Mouse (Mus musculus): ENCODE results near the gene Metrn.
"Not testable (repeated sequence)": the region's sequence is repeated elsewhere in the genome, so short reads cannot be mapped to it uniquely, and the experiment has no call there.

The Metrn gene

DNA sequence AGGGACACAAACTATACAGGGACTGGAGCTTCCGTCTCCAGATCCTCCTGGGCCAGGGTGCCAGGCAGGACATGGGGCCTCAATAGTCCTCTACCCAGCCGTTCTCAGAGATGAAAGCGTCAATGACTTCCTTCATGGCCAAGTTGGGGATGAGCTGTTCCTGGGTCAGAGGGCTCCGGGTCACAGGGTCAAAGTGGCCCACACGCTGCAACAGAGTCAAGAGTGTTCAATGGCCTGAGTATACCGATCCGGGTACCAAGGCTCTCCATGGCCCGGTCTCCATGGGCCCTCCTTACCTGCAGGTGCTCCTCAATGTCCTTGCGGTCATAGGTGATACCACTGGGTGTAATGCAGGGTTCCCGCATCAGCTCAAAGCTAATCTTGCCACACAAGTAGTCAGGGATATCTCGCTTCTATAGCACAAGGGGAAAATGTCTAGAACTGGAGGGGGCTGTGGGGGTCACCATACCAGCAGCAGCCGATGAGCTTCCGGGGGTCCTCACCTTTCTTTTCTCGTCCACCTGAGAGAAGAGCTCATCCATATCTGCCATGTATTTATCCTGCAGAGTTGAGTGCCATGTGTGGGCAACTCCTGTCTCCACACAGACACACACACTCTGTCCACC is 34.0 kb upstream of the Metrn start:
- DNase-seq: no peak

DNA sequence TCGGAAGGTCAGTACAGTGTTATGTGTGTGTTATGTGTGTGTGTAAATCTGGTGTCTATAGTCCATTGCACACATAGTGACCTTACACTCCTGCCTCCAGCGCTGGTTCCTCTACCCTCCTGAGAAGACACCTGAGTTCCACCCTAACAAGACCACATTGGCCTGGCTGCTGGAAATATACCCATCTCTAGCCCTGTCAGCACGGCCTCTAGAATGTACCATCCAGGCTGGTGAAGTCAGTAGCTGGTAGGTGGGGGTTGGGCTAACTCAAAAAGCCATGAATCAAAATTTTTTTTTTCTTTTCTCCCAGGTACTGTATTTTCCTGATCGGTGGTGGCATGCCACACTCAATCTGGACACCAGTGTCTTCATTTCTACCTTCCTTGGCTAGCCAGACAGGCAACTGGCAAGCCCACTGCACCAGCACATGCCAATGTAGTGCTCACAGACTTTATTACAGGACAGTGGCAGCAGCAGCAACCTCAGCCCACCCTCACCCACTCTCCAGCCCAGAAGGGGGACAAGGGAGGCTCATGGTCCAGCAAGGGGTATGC is 33.3 kb upstream of the Metrn start:
- no peak for DNase-seq

DNA sequence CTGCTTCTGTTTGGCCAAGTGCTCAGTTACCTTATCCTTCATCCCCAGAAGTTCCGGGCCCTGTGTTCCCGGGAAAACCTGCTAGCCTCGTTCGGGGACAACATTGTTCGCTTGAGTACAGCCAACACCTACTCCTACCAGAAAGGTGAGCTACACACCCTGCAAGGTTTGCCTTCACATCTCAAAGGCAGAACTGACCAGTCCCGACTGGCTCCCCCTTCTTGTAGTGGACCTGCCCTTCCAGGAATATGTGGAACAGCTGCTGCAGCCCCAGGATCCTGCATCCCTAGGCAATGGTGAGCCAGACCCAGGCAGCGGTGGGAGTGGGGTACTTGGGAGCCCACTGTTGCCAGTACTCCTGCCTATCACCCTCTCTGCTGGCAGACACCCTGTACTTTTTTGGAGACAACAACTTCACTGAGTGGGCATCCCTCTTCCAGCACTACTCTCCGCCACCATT is 32.7 kb upstream of the Metrn start:
- DNase-seq: no peak

DNA sequence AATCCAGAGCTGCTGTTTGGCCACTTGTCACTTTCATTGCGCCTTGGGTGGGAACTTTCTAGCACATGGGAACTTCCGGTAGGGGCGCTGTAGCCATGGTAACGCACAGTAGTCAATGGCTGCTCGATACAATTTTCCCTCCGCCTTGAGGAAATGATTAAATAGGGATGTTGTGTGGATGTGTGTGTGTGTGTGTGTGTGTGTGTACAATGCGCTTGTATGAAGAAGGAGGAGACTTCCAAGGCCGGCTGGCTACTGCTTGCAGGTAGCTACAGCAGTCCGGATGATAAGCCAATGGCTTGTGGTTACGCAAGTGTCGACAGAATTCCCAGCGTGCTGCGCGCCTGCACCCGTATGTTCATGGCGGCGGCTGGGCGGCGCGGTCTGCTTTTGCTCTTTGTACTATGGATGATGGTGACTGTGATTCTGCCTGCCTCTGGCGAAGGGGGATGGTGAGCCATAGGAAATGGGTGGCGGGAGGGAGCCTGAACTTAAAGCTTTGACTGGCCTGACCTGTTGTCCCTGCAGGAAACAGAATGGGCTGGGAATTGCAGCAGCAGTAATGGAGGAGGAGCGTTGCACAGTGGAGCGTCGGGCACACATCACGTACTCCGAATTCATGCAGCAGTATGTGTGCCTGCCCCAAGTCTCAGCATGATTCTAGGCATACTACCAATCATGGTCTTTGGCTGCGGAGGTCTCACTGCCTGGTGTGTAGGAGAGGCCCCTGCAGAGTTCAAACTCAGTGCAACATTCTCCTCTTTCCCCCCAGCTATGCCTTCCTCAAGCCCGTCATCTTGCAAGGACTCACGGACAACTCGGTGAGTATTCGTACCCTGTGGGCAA is 32.0 kb upstream of the Metrn start, which contains the start of gene Jmjd8:
Jmjd8 (plus strand) TSS at position 156 of the 846 bp plus-strand sequence.
- peak; percentile 81 for DNase-seq

DNA sequence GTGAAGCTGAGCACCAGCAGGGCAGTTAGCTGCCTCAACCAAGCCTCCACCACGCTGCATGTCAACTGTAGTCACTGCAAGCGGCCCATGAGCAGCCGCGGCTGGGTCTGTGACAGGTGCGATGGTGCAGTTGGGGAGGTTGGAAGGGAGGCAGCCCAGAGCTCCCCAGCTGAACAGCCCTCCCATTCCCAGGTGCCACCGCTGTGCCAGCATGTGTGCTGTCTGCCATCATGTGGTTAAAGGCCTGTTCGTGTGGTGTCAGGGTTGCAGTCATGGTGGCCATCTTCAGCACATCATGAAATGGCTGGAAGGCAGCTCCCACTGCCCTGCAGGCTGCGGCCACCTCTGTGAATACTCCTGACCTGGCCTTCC is 31.3 kb upstream of the Metrn start:
- DNase-seq: peak; percentile 17

DNA sequence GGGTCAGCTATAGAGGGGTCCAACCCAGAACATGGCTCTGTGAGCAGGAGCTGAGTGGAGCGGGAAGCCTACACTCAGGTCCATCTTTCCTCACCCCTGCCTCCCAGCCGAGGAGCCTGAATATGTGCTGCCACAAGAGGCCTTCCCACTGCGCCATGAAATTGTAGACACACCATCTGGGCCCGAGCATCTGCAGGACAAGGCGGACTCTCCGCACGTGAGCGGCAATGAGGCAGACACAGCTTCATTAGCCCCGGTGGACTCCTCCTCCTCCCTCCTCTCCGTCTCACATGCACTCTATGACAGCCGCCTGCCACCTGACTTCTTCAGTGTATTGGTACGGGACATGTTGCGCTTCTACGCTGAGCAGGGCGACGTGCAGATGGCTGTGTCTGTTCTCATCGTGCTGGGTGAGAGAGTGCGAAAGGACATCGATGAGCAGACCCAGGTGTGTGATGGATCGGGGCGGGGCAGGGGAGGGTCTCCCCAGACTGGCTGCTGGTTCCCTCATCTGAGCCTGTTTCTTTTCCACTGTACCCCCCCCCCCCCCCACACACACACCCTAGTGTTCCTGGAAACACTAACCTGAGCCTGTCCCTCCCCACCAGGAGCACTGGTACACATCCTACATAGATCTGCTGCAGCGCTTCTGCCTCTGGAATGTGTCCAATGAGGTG is 30.7 kb upstream of the Metrn start:
- no peak for DNase-seq

DNA sequence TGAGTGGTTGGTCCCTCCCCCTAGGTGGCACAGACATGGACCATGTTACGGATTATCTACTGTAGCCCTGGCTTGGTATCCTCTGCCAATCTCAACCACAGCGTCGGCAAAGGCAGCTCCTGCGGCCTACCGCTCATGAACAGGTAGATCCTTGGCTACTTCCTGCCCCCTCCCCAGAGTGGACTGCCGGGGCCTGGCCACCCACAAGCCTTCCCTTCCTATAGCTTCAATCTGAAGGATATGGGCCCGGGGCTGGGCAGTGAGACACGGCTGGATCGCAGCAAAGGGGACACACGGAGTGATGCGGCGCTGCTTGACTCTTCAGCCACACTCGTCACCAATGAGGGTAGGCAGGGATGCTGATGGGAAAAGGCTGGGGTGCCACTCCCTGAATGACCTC is 30.1 kb upstream of the Metrn start:
- DNase-seq: no peak

DNA sequence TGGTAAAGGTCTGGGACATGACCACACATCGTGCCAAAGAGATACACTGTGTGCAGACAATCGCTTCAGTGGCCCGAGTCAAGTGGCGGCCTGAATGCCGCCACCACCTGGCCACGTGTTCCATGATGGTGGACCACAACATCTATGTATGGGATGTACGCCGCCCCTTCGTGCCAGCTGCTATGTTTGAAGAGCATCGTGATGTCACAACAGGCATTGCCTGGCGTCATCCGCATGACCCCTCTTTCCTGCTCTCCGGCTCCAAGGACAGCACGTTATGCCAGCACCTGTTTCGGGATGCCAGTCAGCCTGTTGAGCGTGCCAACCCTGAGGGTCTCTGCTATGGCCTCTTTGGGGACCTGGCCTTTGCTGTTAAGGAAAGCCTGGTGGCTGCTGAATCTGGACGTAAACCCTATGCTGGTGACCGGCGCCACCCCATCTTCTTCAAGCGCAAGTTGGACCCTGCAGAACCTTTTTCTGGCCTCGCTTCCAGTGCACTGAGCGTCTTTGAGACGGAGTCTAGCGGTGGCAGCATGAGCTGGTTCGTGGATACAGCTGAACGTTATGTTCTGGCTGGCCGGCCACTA is 29.1 kb upstream of the Metrn start:
- DNase-seq: no peak

DNA sequence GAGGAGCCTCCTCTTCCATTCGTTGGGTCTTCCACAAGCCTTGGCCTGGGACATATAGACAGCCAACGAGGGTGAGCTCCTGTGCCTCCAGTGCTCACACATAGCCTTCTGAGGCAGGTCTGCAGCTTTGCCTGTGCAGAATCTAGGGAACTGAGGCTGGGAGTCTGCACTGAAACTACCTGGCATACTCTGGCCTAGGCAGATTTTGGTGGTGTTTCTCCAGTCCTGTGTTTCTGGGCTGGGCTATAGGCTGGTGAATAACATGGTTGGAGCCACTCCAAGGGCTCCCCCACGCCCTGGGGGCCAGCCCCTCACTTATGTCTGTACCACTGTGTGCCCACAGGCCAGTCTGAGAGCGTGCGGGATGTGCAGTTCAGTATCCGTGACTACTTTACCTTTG is 28.4 kb upstream of the Metrn start:
- no peak for DNase-seq

DNA sequence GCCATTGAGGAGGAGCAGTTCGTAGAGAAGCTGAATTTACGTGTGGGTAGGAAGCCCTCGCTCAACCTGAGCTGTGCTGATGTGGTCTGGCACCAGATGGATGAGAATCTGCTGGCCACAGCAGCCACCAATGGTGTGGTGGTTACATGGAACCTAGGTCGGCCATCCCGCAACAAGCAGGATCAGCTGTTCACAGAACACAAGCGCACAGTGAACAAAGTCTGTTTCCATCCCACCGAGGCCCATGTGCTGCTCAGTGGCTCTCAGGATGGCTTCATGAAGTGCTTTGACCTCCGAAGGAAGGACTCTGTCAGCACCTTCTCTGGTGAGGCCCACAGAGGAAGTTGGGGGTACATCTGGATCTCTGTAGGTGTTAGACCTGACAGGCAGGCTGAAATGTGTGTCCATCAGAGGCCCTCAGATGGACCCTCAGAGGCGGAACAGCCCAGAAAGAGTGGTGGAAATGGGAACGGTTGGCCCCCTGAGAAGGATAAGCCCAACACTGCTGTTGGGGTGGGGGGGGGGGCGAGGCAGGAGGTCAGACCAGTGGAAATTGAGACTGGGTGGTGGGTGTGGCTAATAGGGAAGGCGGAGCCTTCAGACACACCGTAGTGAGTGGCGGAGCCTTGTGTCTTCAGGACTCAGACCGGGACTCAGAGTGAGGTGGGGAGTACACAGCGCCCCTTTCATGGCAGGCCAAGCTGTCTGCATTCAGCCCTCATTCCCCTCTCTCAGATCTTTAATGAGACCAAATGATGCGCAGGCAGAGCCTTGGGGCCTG is 27.6 kb upstream of the Metrn start:
- no peak for DNase-seq

DNA sequence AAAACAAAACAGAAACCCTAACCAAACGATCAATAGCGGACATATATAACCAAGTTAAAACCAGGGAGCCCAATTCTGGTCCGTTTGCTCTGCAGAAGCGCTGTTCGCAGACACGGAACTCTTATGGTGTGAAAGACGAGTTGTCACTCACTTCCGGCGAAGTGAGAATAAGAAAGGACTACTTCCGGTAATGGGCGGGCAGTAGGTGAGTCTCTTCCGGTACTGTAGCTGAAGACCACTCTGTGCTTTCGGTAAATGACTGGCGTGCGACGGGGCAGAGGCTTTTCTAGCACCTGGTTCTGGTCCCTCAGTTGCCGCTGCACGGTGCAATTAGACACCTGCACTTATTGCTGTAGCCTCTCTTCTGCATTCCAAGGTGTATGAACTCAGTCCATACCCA is 26.5 kb upstream of the Metrn start, which contains the start of gene Wdr24:
Wdr24 (plus strand) TSS at position 176 of the 400 bp plus-strand sequence.
- DNase-seq: peak; percentile 89

DNA sequence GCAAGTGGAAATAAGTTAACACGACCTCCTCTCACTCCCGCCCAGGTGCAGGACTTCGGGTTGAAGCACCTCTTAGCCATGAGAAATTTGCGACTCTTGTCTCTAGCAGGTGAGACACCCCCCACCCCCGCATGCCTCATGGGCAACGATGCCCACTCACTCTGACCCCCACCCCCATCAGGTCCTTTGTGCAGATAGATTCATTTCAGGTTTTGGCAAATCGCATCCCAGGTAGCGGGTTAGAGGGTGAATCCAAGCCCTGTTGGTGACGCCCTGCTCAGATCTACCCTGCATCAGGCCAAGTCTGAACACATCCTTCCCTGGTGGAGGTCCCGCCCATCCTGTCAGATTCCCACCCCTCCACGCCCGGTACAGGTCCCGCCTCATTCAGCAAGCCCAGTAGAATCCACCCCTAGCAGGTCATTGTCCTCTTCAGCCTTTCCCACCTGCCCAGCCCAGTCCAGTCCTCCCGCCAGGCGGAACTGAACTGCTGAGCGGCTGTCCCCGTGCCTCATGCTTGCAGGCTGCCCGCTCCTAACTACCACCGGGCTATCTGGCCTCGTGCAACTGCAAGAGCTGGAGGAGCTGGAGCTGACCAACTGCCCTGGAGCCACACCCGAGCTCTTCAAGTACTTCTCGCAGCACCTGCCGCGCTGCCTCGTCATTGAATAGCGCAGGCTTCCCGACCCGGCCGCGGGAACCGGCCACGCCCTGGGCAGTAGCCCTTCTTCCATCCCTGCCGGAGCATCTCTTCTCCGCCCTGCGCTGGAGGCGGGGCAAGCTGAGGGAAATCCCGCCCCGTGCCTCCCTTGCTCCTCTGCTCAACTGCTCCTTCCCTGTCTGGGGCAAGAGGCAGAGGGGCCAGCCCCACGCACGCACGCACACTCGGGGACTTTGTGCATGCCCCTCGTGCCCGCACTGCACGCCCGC is 22.2 kb upstream of the Metrn start:
- DNase-seq: no peak

DNA sequence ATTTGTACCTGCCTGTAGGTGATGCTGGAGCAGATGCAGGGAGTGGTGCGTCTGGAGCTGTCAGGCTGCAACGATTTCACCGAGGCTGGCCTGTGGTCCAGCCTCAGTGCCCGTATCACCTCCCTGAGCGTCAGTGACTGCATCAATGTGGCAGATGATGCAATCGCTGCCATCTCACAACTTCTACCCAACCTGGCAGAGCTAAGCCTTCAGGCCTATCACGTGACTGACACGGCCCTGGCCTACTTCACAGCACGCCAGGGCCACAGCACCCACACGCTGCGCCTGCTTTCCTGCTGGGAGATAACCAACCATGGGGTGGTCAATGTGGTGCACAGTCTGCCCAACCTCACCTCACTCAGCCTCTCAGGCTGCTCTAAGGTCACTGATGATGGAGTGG is 20.7 kb upstream of the Metrn start:
- no peak for DNase-seq

DNA sequence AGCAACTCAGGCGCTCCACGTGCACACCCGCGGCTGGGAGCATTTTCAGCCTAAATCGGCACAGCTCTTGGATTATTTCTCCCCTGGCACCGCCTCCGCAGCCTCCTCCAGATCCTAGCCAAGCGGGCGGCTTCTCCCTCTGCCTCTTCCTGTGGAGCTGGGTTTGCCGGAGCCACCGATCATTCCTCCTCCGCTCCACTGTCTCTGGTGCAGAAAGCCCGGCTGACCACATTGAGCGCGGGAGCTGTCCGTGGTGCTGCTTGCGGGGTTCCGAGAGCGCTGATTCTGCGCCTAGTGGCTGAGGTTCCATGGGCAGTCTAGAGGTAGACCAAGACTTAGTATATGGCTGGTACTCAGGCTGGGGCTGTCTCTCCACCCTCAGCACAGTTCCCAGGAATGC is 16.5 kb upstream of the Metrn start:
- DNase-seq: peak; percentile 92

DNA sequence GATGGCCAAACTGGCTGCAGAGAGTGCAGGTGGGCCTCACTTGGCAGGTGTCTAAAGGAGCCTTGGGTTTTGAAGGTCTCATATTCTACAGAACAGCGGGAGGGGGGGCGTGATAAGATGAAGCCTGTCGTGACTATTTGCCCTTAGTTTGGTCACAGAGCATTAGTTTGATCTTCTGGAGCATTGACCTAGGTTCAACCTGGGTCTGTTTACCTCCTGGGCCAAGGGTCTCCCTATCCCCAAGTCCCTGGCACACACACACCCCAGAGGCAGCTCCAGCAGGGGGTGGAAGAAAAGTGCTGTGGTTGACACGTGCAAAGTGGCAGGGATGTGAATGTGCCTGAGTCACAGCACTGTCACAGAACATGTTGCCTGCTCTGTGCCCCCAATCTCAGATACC is 14.0 kb upstream of the Metrn start:
- no peak for DNase-seq

DNA sequence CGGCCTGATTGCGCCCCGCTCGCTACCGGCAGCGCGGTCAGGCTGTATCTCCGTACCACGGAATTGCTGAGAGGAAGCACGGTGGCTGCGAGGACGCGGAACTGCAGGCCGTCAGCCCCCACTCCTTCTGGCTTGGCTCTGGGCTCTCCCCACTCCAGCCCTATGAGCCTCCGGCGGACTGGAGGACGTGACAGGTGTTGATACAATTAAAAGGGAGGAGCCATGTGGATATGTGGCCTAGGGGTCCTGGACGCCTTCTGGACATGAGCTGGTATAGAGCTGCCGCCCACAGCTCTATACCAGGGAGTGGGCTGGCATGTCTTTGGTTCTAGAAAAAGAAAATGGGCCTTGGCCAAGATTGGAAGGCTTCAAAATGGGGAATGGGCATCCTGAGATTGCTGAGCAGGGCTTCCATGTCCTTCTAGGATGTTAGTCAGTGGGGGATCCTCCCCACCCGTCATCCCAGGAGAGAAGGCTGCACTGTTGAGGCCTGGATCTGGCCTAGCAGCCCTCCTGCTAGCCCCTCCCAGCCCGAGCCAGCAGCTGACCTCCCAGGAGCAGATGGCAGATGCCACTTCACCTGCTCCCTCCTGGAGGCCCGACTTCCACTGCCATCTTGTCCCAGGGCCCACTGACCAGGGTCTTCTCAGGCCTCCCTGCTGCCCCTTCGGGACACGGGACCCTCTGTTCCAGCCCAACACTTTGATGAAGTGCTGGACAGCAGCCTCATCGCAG is 12.8 kb upstream of the Metrn start:
- no peak for DNase-seq

DNA sequence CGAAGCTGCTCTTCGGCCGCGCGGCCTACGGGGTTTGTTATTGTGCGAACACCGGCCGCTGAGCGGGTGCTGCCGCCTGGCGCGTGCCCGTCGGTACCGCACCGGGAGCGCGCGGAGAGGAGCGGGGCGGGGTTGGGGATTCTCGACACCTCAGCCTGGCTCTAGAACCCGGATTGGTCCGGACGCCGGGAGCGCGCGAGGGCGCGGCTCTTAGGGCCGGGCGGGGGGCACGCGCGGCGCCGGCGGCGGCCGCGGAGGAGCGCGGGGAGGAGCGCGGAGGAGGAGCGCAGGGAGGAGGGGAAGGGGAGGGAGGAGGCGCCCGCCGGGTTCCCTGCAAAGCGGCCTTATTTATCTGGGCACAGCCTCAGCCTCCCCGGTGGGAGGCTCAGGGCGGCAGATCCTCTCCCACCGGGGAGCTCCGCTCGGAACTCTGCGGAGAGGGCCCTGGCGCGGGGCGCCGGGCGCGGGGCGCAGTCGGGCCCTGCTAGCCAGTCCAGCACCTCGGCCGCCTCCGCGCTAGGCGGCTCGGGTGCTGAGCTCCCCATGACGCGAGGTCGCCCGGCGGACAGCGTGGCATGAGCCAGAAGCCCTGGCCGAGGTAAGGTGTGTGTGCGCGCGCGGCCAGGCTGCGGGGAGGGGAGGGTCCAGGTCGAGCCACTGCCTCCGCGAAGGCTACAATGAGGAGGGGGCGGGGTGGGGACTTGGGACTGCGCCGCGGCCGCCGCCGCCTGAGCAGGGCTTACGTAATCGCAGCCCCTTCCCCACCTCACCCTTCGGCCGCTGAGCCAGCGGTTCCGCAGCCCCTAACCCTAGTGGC is 12.1 kb upstream of the Metrn start, which contains the start of gene Fbxl16:
Fbxl16 (plus strand) TSS at position 297 of the 817 bp plus-strand sequence.
- DNase-seq: peak; percentile 76

DNA sequence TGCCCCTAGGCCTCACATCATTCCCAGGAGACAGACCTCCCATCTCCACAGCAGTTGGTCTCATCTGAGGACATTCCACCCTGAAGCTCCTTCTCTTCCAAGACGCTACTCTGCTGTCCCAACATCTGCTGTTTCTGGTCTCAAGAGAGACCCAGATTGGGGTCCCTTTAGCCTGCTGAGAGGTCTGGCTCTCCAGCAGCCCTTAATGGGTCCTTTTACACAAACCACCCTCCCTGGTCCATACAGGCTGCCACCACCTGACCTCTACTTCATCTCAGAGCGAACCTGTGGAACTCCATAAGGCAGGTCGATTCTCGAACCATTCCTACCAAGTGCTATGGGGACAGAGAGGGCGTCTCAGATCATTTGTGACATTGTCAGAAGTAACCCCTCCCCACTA is 11.1 kb upstream of the Metrn start:
- no peak for DNase-seq

DNA sequence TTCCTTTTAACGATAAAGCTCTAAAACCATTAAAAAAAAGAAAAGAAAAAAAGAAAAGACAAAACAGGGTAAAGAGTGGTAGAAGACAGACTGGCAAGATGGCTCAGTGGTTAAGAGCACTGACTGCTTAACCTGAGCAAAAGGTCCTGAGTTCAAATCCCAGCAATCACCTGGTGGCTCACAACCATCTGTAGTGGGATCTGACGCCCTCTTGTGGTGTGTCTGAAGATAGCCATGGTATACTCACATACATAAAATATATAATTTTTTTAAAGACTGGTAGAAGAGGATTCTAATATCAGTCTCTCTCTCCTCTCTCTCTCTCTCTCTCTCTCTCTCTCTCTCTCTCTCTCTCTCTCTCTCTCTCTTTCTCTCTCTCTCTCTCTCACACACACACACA is 10.5 kb upstream of the Metrn start:
- DNase-seq: not testable (repeated sequence)
